Mouse (Mus musculus): ENCODE results near the gene Raver2.

Raver2 gene

GRCm38 (mm10) chr4:101177796-101178195 is 109.0 kb downstream of the Raver2 start:
- no peak for DNase-seq

GRCm38 (mm10) chr4:101179076-101179475 is 110.3 kb downstream of the Raver2 start:
- no peak for DNase-seq

- DNase-seq = no peak
Observed at GRCm38 (mm10) chr4:101179836-101180235, 111.1 kb downstream of the Raver2 start.

GRCm38 (mm10) chr4:101180681-101181080 is 111.9 kb downstream of the Raver2 start:
- DNase-seq = no peak

DNA sequence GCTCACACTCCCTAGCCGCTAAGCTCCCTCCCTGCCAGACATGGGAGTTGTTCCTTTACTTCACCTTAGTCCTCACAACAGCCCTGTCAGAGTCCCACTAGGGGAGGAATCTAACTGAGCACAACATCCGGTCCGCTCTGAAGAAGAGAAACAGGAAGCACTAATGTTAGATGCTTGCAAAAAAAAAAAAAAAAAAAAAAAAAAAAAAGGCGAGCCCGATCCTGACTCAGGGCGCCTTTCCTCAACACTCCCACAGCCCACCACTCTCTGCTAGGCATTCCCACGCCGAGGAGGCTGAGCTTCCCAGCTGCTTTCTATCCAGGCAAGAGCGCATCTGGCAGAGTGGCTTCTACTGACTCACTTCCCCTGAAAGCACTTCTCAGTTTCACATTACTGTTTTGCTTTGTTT is 113.8 kb downstream of the Raver2 start:
- no peak for DNase-seq

GRCm38 (mm10) chr4:101185216-101185615 is 116.4 kb downstream of the Raver2 start:
- no peak for DNase-seq

DNA sequence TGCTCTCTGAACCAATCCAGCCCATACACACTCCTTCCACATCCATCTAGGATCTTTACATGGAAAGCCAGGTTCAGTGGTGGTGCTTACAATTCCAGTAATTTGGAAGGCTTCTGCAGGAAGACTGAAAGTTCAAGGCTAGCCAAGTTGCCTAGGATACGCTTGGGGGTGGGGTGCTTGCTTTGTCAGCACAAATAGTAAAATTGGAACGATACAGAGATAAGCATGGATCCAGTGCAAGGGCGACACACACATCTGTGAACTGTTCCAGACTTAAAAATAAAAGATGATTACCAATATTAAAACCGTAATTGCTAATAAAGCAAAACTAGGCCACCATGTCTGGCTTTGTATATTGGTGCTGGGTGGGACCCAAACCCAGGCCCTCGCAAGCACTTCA is 117.8 kb downstream of the Raver2 start:
- DNase-seq = no peak

- no peak for DNase-seq
Observed at GRCm38 (mm10) chr4:101187381-101187780, 118.6 kb downstream of the Raver2 start.

GRCm38 (mm10) chr4:101192241-101192976 is 123.6 kb downstream of the Raver2 start:
- peak in 1 of 2 experiments; percentile 18 for DNase-seq

GRCm38 (mm10) chr4:101194170-101194569 is 125.4 kb downstream of the Raver2 start:
- no peak for DNase-seq

GRCm38 (mm10) chr4:101196407-101196806 is 127.6 kb downstream of the Raver2 start:
- DNase-seq = no peak

DNA sequence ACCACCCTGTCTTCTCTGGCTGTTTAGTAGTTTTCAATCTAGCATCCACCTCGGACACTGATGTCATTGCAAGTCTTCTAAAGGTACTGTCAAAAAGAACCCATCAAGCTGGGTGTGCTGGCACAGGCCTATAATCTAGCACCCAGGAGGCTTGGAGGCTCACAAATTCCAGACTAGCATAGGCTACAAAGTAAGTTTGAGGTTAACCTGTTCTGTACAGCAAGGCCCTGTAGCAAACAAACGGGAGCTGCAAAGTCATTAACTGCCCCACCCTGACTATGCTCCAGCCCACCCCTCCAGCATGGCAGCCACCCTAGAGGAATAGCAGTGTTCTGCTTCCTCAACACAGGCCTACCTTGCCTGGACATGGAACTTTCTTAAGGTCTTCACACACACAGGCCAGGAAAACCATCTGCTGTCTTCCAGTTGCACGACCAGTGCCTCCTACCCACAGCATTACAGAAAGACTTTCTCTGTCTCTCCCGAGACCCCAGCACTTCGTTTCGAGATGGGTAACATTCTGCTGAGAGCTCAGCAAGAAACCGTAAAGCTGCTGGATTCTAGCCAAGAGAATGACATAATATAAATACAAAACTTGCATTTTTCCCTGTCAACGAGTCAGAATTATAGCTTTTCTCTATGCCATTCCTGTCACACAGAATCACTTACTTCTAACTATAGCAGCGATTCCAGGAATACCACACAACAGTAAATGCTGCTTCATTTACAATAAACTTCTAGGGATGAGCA is 128.8 kb downstream of the Raver2 start:
- no peak for DNase-seq

- DNase-seq = peak; percentile 76 to 84
Observed at GRCm38 (mm10) chr4:101198333-101198732, 129.6 kb downstream of the Raver2 start.

GRCm38 (mm10) chr4:101199433-101200081 is 130.8 kb downstream of the Raver2 start:
- no peak for DNase-seq

Measured in kidney, adult 8-10 months (tissue).